7 mouse cellular contexts compared by ENCODE assay signal in genomic region chr8:70477269-70477982, GRCm38 (mm10). TPM values are rescaled to one million over a fixed set of nuclear protein-coding genes. Genes with fewer than 3 reads are reported as not detected.
DNase-seq lines count a peak whose midpoint lies in the region; ATAC-seq and TF ChIP-seq lines count a peak whose summit lies in the region.

No protein-coding gene starts in this region.

- TF ChIP-seq EP300 in stomach, postnatal 0 days (optimal IDR thresholded peaks at IDR 0.05): no peak

- peak overlapping the region; percentile 94 for H3K27ac ChIP-seq in embryonic facial prominence, embryonic 10.5 days (replicated peaks)
- peak overlapping the region; percentile 31 for H3K27ac ChIP-seq in lung, embryonic 14.5 days (ENCODE audit: low read depth)
- H3K27ac ChIP-seq in stomach, postnatal 0 days (replicated peaks): peak overlapping the region; percentile 53

- no peak overlapping the region for H3K9ac ChIP-seq in lung, embryonic 14.5 days
- H3K9ac ChIP-seq in stomach, postnatal 0 days (ENCODE audit: low read length): peak overlapping the region; percentile 35; the same call in 1 of the 2 replicates

- H3K27me3 ChIP-seq in embryonic facial prominence, embryonic 10.5 days (replicated peaks; ENCODE audit: low read depth, poor library complexity, severe bottlenecking): peaks cover 35% of the 10 kb centered on the region
- no peaks in the 10 kb centered on the region; the same call in 1 of the 2 replicates for H3K27me3 ChIP-seq in lung, embryonic 14.5 days (ENCODE audit: insufficient read depth, low read length)
- no peaks in the 10 kb centered on the region for H3K27me3 ChIP-seq in stomach, postnatal 0 days (ENCODE audit: control insufficient read depth, insufficient read depth, low read length)

- ATAC-seq in lung, embryonic 14.5 days (ENCODE audit: insufficient read depth): peak; percentile 43
- ATAC-seq in stomach, postnatal 0 days (ENCODE audit: low FRiP score, low TSS enrichment): peak; percentile 25

- WGBS in embryonic facial prominence, embryonic 10.5 days: under 1% methylated on average over 21 of the region's 21 CpGs
- WGBS in lung, embryonic 14.5 days: 2% methylated on average over 21 of the region's 21 CpGs
- 4% methylated on average over 21 of the region's 21 CpGs for WGBS in stomach, postnatal 0 days

- H3K4me3 ChIP-seq in embryonic facial prominence, embryonic 10.5 days: peak overlapping the region; percentile 95
- peak overlapping the region; percentile 70 for H3K4me3 ChIP-seq in lung, embryonic 14.5 days (ENCODE audit: low read depth, low read length)
- peak overlapping the region; percentile 83 for H3K4me3 ChIP-seq in stomach, postnatal 0 days (ENCODE audit: low read depth, low read length)

- H3K9me3 ChIP-seq in embryonic facial prominence, embryonic 10.5 days: no peaks in the 10 kb centered on the region
- no peaks in the 10 kb centered on the region for H3K9me3 ChIP-seq in lung, embryonic 14.5 days (ENCODE audit: low read depth, low read length)
- H3K9me3 ChIP-seq in stomach, postnatal 0 days (ENCODE audit: control insufficient read depth, low read length): no peaks in the 10 kb centered on the region

- H3K36me3 ChIP-seq in embryonic facial prominence, embryonic 10.5 days (replicated peaks): peaks cover 7% of the 10 kb centered on the region
- 0 out of 2 replicates have a peak, but pooled peaks cover 2% of the 10 kb centered on the region for H3K36me3 ChIP-seq in lung, embryonic 14.5 days (ENCODE audit: insufficient read depth)
- no peaks in the 10 kb centered on the region for H3K36me3 ChIP-seq in stomach, postnatal 0 days (ENCODE audit: control insufficient read depth, insufficient read depth, low read length)

- peaks cover 36% of the 10 kb centered on the region for H3K4me1 ChIP-seq in embryonic facial prominence, embryonic 10.5 days
- H3K4me1 ChIP-seq in lung, embryonic 14.5 days (ENCODE audit: insufficient read depth): peaks cover 3% of the 10 kb centered on the region; the same call in 1 of the 2 replicates
- H3K4me1 ChIP-seq in stomach, postnatal 0 days (replicated peaks; ENCODE audit: control insufficient read depth, insufficient read depth): 0 out of 2 replicates have a peak, but pooled peaks cover 2% of the 10 kb centered on the region

- no peak for TF ChIP-seq CTCF in lung, embryonic 14.5 days (IDR thresholded peaks at IDR 0.05; ENCODE audit: low read depth)
- TF ChIP-seq CTCF in stomach, postnatal 0 days (IDR thresholded peaks at IDR 0.05; ENCODE audit: low read depth): no peak; the same call in 1 of the 2 replicates

- peak overlapping the region; percentile 79 for H3K4me2 ChIP-seq in lung, embryonic 14.5 days
- peak overlapping the region; percentile 98 for H3K4me2 ChIP-seq in stomach, postnatal 0 days (replicated peaks; ENCODE audit: low read depth)

- DNase-seq in 3134 (ENCODE audit: extremely low read depth, insufficient read length, low spot score): peak; percentile 89
- DNase-seq in 416B (ENCODE audit: low read depth): peak; percentile 61
- DNase-seq in embryonic facial prominence, embryonic 10.5 days (ENCODE audit: low spot score): peak; percentile 85
- peak; percentile 62 for DNase-seq in induced T-regulatory cell, adult 2 months (ENCODE audit: low read depth)
- peak; percentile 57 for DNase-seq in lung, embryonic 14.5 days
- peak; percentile 61 for DNase-seq in stomach, postnatal 0 days (ENCODE audit: low spot score)
- no peak for DNase-seq in urinary bladder, adult 2 months (ENCODE audit: low spot score)

RNA-seq across cellular contexts. Expression of gene Klhl26, which starts 0.7 kb away (rescaled TPM):
- 22.4 and 24.1 TPM in 2 replicates for polyA plus RNA-seq in embryonic facial prominence, embryonic 10.5 days (2016; fragmentation: Nextera tagmentation; extraction: Ambion mirVana)
- 21.8 and 24.4 TPM in 2 replicates for polyA plus RNA-seq in lung, embryonic 14.5 days (2014; fragmentation: Nextera tagmentation; extraction: Ambion mirVana)
- 10.4 and 12.4 TPM in 2 replicates for polyA plus RNA-seq in stomach, postnatal 0 days (2015; fragmentation: Nextera tagmentation; extraction: Ambion mirVana)
- polyA plus RNA-seq in urinary bladder, adult 2 months (2012; rRNA removed): 34.7 and 36.9 TPM in 2 replicates

RNA-seq across cellular contexts. Expression of gene Tmem59l, which starts 9.7 kb away (rescaled TPM):
- polyA plus RNA-seq in embryonic facial prominence, embryonic 10.5 days (2016; fragmentation: Nextera tagmentation; extraction: Ambion mirVana): 28.3 and 29.4 TPM in 2 replicates
- polyA plus RNA-seq in lung, embryonic 14.5 days (2014; fragmentation: Nextera tagmentation; extraction: Ambion mirVana): 6.7 and 8.3 TPM in 2 replicates
- 2.4 and 2.8 TPM in 2 replicates for polyA plus RNA-seq in stomach, postnatal 0 days (2015; fragmentation: Nextera tagmentation; extraction: Ambion mirVana)
- 0.08 and 0.28 TPM in 2 replicates for polyA plus RNA-seq in urinary bladder, adult 2 months (2012; rRNA removed)

RNA-seq across cellular contexts. Expression of gene Crlf1, which starts 15.5 kb away (rescaled TPM):
- 103 and 116 TPM in 2 replicates for polyA plus RNA-seq in embryonic facial prominence, embryonic 10.5 days (2016; fragmentation: Nextera tagmentation; extraction: Ambion mirVana)
- polyA plus RNA-seq in lung, embryonic 14.5 days (2014; fragmentation: Nextera tagmentation; extraction: Ambion mirVana): 151 and 165 TPM in 2 replicates
- polyA plus RNA-seq in stomach, postnatal 0 days (2015; fragmentation: Nextera tagmentation; extraction: Ambion mirVana): 5.8 and 6.5 TPM in 2 replicates
- 0.40 and 0.41 TPM in 2 replicates for polyA plus RNA-seq in urinary bladder, adult 2 months (2012; rRNA removed)

RNA-seq across cellular contexts. Expression of gene Rex1bd, which starts 29.1 kb away (rescaled TPM):
- polyA plus RNA-seq in embryonic facial prominence, embryonic 10.5 days (2016; fragmentation: Nextera tagmentation; extraction: Ambion mirVana): 118 and 138 TPM in 2 replicates
- polyA plus RNA-seq in lung, embryonic 14.5 days (2014; fragmentation: Nextera tagmentation; extraction: Ambion mirVana): 113 and 126 TPM in 2 replicates
- polyA plus RNA-seq in stomach, postnatal 0 days (2015; fragmentation: Nextera tagmentation; extraction: Ambion mirVana): 119 and 122 TPM in 2 replicates
- 119 and 129 TPM in 2 replicates for polyA plus RNA-seq in urinary bladder, adult 2 months (2012; rRNA removed)

RNA-seq across cellular contexts. Expression of gene Uba52, which starts 33.2 kb away (rescaled TPM):
- 908 and 951 TPM in 2 replicates for polyA plus RNA-seq in embryonic facial prominence, embryonic 10.5 days (2016; fragmentation: Nextera tagmentation; extraction: Ambion mirVana)
- polyA plus RNA-seq in lung, embryonic 14.5 days (2014; fragmentation: Nextera tagmentation; extraction: Ambion mirVana): 964 and 1,036 TPM in 2 replicates
- polyA plus RNA-seq in stomach, postnatal 0 days (2015; fragmentation: Nextera tagmentation; extraction: Ambion mirVana): 951 and 966 TPM in 2 replicates
- polyA plus RNA-seq in urinary bladder, adult 2 months (2012; rRNA removed): 881 and 1,275 TPM in 2 replicates

Comparison
In these comparisons a context has a peak if more than half of its experiments do, and no peak if none do; other contexts are left out.
1. H3K27ac ChIP-seq: peak in every context shown above with its lines; median percentile 94 in embryonic facial prominence, embryonic 10.5 days; 53 in stomach, postnatal 0 days; 31 in lung, embryonic 14.5 days.
2. RNA of gene Crlf1, which starts 15.5 kb away (polyA plus RNA-seq): 151 to 165 TPM in lung, embryonic 14.5 days and 103 to 116 TPM in embryonic facial prominence, embryonic 10.5 days; 5.8 to 6.5 TPM in stomach, postnatal 0 days and 0.40 to 0.41 TPM in urinary bladder, adult 2 months; every median in the first group is over 10 times any median in the second.
3. Peak in every context shown above with its lines, with median percentiles within 50 percentile points of each other: H3K4me3 ChIP-seq.